Mouse (Mus musculus): ENCODE data around the gene Art4.
"Not testable (repeated sequence)": the region's sequence is repeated elsewhere in the genome, so short reads cannot be mapped to it uniquely, and the experiment has no call there.

Gene Art4

GRCm38 (mm10) chr6:136857186-136857872 lies at the start of gene Art4:
Gene Art4 (minus strand): TSS chr6:136857733.
- no peak for DNase-seq (ENCODE audit: inconsistent ontology term)

GRCm38 (mm10) chr6:136906937-136907293 lies 49.4 kb upstream of the Art4 start:
- DNase-seq (ENCODE audit: inconsistent ontology term): no peak

GRCm38 (mm10) chr6:136906283-136906936 lies 48.9 kb upstream of the Art4 start:
- no peak for DNase-seq (ENCODE audit: inconsistent ontology term)

- DNase-seq (ENCODE audit: inconsistent ontology term): no peak
Measured at GRCm38 (mm10) chr6:136903885-136904470, 46.4 kb upstream of the Art4 start.

GRCm38 (mm10) chr6:136902527-136902926 lies 45.0 kb upstream of the Art4 start:
- DNase-seq (ENCODE audit: inconsistent ontology term): no peak

GRCm38 (mm10) chr6:136901010-136901409 lies 43.5 kb upstream of the Art4 start:
- no peak for DNase-seq (ENCODE audit: inconsistent ontology term)

- DNase-seq (ENCODE audit: inconsistent ontology term): peak; percentile 10
Measured at GRCm38 (mm10) chr6:136900369-136901009, 43.0 kb upstream of the Art4 start.

GRCm38 (mm10) chr6:136898954-136899353 lies 41.4 kb upstream of the Art4 start:
- no peak for DNase-seq (ENCODE audit: inconsistent ontology term)

GRCm38 (mm10) chr6:136898222-136898621 lies 40.7 kb upstream of the Art4 start:
- DNase-seq (ENCODE audit: inconsistent ontology term): no peak

- DNase-seq (ENCODE audit: inconsistent ontology term): peak; percentile 24
Measured at GRCm38 (mm10) chr6:136897789-136898188, 40.3 kb upstream of the Art4 start.

- DNase-seq (ENCODE audit: inconsistent ontology term): no peak
Measured at GRCm38 (mm10) chr6:136894532-136895339, 37.2 kb upstream of the Art4 start.

- no peak for DNase-seq (ENCODE audit: inconsistent ontology term)
Measured at GRCm38 (mm10) chr6:136892002-136892401, 34.5 kb upstream of the Art4 start.

- DNase-seq (ENCODE audit: inconsistent ontology term): no peak
Measured at GRCm38 (mm10) chr6:136889554-136889953, 32.0 kb upstream of the Art4 start.

- no peak for DNase-seq (ENCODE audit: inconsistent ontology term)
Measured at GRCm38 (mm10) chr6:136889067-136889466, 31.5 kb upstream of the Art4 start.

GRCm38 (mm10) chr6:136887854-136888253 lies 30.3 kb upstream of the Art4 start:
- no peak for DNase-seq (ENCODE audit: inconsistent ontology term)

GRCm38 (mm10) chr6:136884766-136885165 lies 27.2 kb upstream of the Art4 start:
- DNase-seq (ENCODE audit: inconsistent ontology term): not testable (repeated sequence)

GRCm38 (mm10) chr6:136883961-136884360 lies 26.4 kb upstream of the Art4 start:
- no peak for DNase-seq (ENCODE audit: inconsistent ontology term)

GRCm38 (mm10) chr6:136883431-136883915 lies 25.9 kb upstream of the Art4 start:
- DNase-seq (ENCODE audit: inconsistent ontology term): no peak

- DNase-seq (ENCODE audit: inconsistent ontology term): no peak
Measured at GRCm38 (mm10) chr6:136881678-136882077, 24.1 kb upstream of the Art4 start.

- no peak for DNase-seq (ENCODE audit: inconsistent ontology term)
Measured at GRCm38 (mm10) chr6:136875670-136876069, 18.1 kb upstream of the Art4 start, which contains the start of gene Mgp. Gene Mgp (minus strand): TSS chr6:136875823.

GRCm38 (mm10) chr6:136874599-136874998 lies 17.1 kb upstream of the Art4 start:
- DNase-seq (ENCODE audit: inconsistent ontology term): no peak
